In genomic region chr13:48497693-48498221, GRCm38 (mm10) we compare ENCODE assay signal across 8 mouse cellular contexts. TPM values are rescaled to one million over a fixed set of nuclear protein-coding genes. Genes with fewer than 3 reads are reported as not detected.
DNase-seq lines count a peak whose midpoint lies in the region; ATAC-seq and TF ChIP-seq lines count a peak whose summit lies in the region.

No protein-coding gene starts in this region.

- no peak overlapping the region for H3K9ac ChIP-seq in embryonic facial prominence, embryonic 12.5 days
- H3K9ac ChIP-seq in heart, embryonic 12.5 days, result no peak overlapping the region
- no peak overlapping the region for H3K9ac ChIP-seq in kidney, embryonic 15.5 days
- H3K9ac ChIP-seq in limb, embryonic 13.5 days, result no peak overlapping the region

- WGBS in embryonic facial prominence, embryonic 12.5 days, result 11% methylated on average over 15 of the region's 15 CpGs
- WGBS in heart, embryonic 12.5 days, result 19% methylated on average over 15 of the region's 15 CpGs
- 24% methylated on average over 15 of the region's 15 CpGs for WGBS in kidney, embryonic 15.5 days
- WGBS in limb, embryonic 13.5 days, result 14% methylated on average over 15 of the region's 15 CpGs

- no peak overlapping the region for H3K27ac ChIP-seq in embryonic facial prominence, embryonic 12.5 days
- no peak overlapping the region for H3K27ac ChIP-seq in heart, embryonic 12.5 days (ENCODE audit: poor library complexity, severe bottlenecking)
- H3K27ac ChIP-seq in kidney, embryonic 15.5 days, result no peak overlapping the region
- no peak overlapping the region for H3K27ac ChIP-seq in limb, embryonic 13.5 days

- H3K36me3 ChIP-seq in E14TG2a.4 (ENCODE audit: insufficient read depth, low read length), result peaks cover 14% of the 10 kb centered on the region; the same call in 1 of the 2 replicates
- peaks cover 16% of the 10 kb centered on the region; the same call in 1 of the 2 replicates for H3K36me3 ChIP-seq in embryonic facial prominence, embryonic 12.5 days
- H3K36me3 ChIP-seq in heart, embryonic 12.5 days, result peaks cover 20% of the 10 kb centered on the region
- peaks cover 33% of the 10 kb centered on the region for H3K36me3 ChIP-seq in kidney, embryonic 15.5 days
- H3K36me3 ChIP-seq in limb, embryonic 13.5 days, result peaks cover 40% of the 10 kb centered on the region

- peak; percentile 96 for TF ChIP-seq CTCF in E14TG2a.4 (conservative IDR thresholded peaks at IDR 0.05; ENCODE audit: low read length)

- ATAC-seq in embryonic facial prominence, embryonic 12.5 days (ENCODE audit: insufficient number of reproducible peaks, insufficient read depth, low FRiP score, low TSS enrichment), result peak; percentile 87
- ATAC-seq in heart, embryonic 12.5 days (ENCODE audit: insufficient number of reproducible peaks, low FRiP score), result peak; percentile 66
- peak; percentile 83 for ATAC-seq in kidney, embryonic 15.5 days (replicated peaks; ENCODE audit: low FRiP score)
- ATAC-seq in limb, embryonic 13.5 days (ENCODE audit: low FRiP score, low read depth), result peak; percentile 75

- H3K9me3 ChIP-seq in E14TG2a.4 (ENCODE audit: low read length), result no peaks in the 10 kb centered on the region
- no peaks in the 10 kb centered on the region for H3K9me3 ChIP-seq in embryonic facial prominence, embryonic 12.5 days
- H3K9me3 ChIP-seq in heart, embryonic 12.5 days (replicated peaks), result 0 out of 2 replicates have a peak, but pooled peaks cover 3% of the 10 kb centered on the region
- H3K9me3 ChIP-seq in kidney, embryonic 15.5 days (replicated peaks), result no peaks in the 10 kb centered on the region
- peaks cover 7% of the 10 kb centered on the region; the same call in 1 of the 2 replicates for H3K9me3 ChIP-seq in limb, embryonic 13.5 days

- peak; percentile 65 for DNase-seq in adrenal gland, postnatal 25 days
- peak; percentile 57 for DNase-seq in naive thymus-derived CD4-positive, alpha-beta T cell, adult 2 months (ENCODE audit: low read depth)
- peak; percentile 47 for DNase-seq in testis, postnatal 14 days (ENCODE audit: low spot score)

- H3K4me2 ChIP-seq in embryonic facial prominence, embryonic 12.5 days (replicated peaks), result peak overlapping the region; percentile 32
- H3K4me2 ChIP-seq in heart, embryonic 12.5 days, result peak overlapping the region; percentile 33
- H3K4me2 ChIP-seq in kidney, embryonic 15.5 days, result no peak overlapping the region
- H3K4me2 ChIP-seq in limb, embryonic 13.5 days (replicated peaks), result peak overlapping the region; percentile 21

- peaks cover 4% of the 10 kb centered on the region for H3K4me1 ChIP-seq in E14TG2a.4 (replicated peaks; ENCODE audit: low read depth, low read length)
- 0 out of 2 replicates have a peak, but pooled peaks cover 7% of the 10 kb centered on the region for H3K4me1 ChIP-seq in embryonic facial prominence, embryonic 12.5 days
- peaks cover 15% of the 10 kb centered on the region for H3K4me1 ChIP-seq in heart, embryonic 12.5 days (replicated peaks)
- H3K4me1 ChIP-seq in kidney, embryonic 15.5 days, result peaks cover 4% of the 10 kb centered on the region; the same call in 1 of the 2 replicates
- H3K4me1 ChIP-seq in limb, embryonic 13.5 days, result peaks cover 20% of the 10 kb centered on the region

- peak overlapping the region; percentile 59 for H3K4me3 ChIP-seq in E14TG2a.4 (replicated peaks; ENCODE audit: low read length)
- H3K4me3 ChIP-seq in embryonic facial prominence, embryonic 12.5 days, result no peak overlapping the region
- H3K4me3 ChIP-seq in heart, embryonic 12.5 days, result 0 out of 2 replicates have a peak overlapping the region, but pooled peaks have one; percentile 10
- no peak overlapping the region for H3K4me3 ChIP-seq in kidney, embryonic 15.5 days (replicated peaks)
- H3K4me3 ChIP-seq in limb, embryonic 13.5 days, result peak overlapping the region; percentile 1; the same call in 1 of the 2 replicates

- H3K27me3 ChIP-seq in E14TG2a.4 (ENCODE audit: insufficient read depth, low read length), result no peaks in the 10 kb centered on the region
- no peaks in the 10 kb centered on the region for H3K27me3 ChIP-seq in embryonic facial prominence, embryonic 12.5 days
- H3K27me3 ChIP-seq in heart, embryonic 12.5 days (replicated peaks), result no peaks in the 10 kb centered on the region
- no peaks in the 10 kb centered on the region for H3K27me3 ChIP-seq in kidney, embryonic 15.5 days
- no peaks in the 10 kb centered on the region for H3K27me3 ChIP-seq in limb, embryonic 13.5 days

RNA-seq across cellular contexts. Expression of gene Zfp169, which starts 15.5 kb away (rescaled TPM):
- total RNA-seq in adrenal gland, postnatal 25 days (2021), result 9.4 and 12.2 TPM in 2 replicates
- 4.4 and 5.3 TPM in 2 replicates for polyA plus RNA-seq in embryonic facial prominence, embryonic 12.5 days (2016; fragmentation: Nextera tagmentation; extraction: Ambion mirVana)
- polyA plus RNA-seq in heart, embryonic 12.5 days (2016; fragmentation: Nextera tagmentation; extraction: Ambion mirVana), result 3.8 and 4.1 TPM in 2 replicates
- 3.5 and 3.9 TPM in 2 replicates for polyA plus RNA-seq in kidney, embryonic 15.5 days (2015; fragmentation: Nextera tagmentation; extraction: Ambion mirVana)
- 4.6 and 6.6 TPM in 2 replicates for polyA plus RNA-seq in limb, embryonic 13.5 days (2015; fragmentation: Nextera tagmentation; extraction: Ambion mirVana)

RNA-seq across cellular contexts. Expression of gene A830005F24Rik, which starts 15.6 kb away (rescaled TPM):
- total RNA-seq in adrenal gland, postnatal 25 days (2021), result not detected in 2 replicates
- 3.4 and 3.7 TPM in 2 replicates for polyA plus RNA-seq in embryonic facial prominence, embryonic 12.5 days (2016; fragmentation: Nextera tagmentation; extraction: Ambion mirVana)
- 0.75 and 0.76 TPM in 2 replicates for polyA plus RNA-seq in heart, embryonic 12.5 days (2016; fragmentation: Nextera tagmentation; extraction: Ambion mirVana)
- polyA plus RNA-seq in kidney, embryonic 15.5 days (2015; fragmentation: Nextera tagmentation; extraction: Ambion mirVana), result 1.2 and 1.5 TPM in 2 replicates
- polyA plus RNA-seq in limb, embryonic 13.5 days (2015; fragmentation: Nextera tagmentation; extraction: Ambion mirVana), result 3.2 and 4.1 TPM in 2 replicates

Comparison
In these comparisons a context has a peak if more than half of its experiments do, and no peak if none do; other contexts are left out.
1. H3K4me3 ChIP-seq: peak in E14TG2a.4 (single experiment), heart, embryonic 12.5 days (single experiment) and limb, embryonic 13.5 days (single experiment); none in embryonic facial prominence, embryonic 12.5 days (single experiment) and kidney, embryonic 15.5 days (single experiment).
2. Peak in every context shown above with its lines, with median percentiles within 50 percentile points of each other: DNase-seq and ATAC-seq.